Mouse (Mus musculus): ENCODE data around the gene Gnl2.
A peak's percentile ranks its signal among the peaks of the same experiment; 100 is the strongest.

Gnl2 gene

DNA sequence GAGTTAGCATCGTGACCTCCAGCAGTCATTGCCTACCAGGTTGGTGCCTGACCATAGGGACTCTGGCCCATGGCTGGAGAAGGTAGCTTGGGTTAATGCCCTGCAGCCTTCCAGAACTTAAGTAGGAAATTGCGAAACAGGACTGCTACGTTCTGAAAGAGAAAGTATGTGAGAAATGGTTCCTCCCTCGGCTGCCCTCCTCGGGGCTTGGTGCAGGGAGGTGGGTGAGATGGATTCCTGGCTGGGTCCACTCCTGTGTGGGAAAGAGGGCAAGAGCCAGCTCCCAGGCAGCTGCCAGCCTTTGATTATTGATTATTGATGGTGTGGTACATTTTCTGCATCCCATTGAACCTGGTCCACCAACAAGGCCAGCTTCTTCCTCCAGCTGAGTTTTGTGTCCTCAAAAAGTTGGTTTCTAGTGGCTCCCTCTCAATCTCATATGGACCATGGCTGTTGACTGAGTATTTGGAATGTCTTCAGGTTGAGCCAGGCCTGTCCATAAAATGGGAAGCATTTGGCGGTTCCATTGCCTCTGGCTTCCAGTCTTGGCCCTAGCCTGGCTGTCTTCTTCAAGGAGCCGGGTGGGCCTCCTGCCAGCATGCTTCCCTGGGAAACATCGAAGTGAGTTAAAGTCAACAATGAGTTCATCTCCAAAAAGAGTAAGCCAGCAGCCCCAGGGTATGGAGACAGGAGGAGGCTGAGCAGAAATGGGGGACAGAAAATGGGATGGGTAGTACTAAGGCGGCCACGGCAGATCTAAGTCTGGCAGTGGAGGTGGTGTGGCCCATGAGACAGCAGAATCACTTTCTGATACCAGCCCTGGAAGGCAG lies at the start of gene Gnl2:
TSS of gene Gnl2 (plus strand) at position 780 of the 830 bp plus-strand sequence.
- DNase-seq (ENCODE audit: low spot score in 2 of 2) = no peak

DNA sequence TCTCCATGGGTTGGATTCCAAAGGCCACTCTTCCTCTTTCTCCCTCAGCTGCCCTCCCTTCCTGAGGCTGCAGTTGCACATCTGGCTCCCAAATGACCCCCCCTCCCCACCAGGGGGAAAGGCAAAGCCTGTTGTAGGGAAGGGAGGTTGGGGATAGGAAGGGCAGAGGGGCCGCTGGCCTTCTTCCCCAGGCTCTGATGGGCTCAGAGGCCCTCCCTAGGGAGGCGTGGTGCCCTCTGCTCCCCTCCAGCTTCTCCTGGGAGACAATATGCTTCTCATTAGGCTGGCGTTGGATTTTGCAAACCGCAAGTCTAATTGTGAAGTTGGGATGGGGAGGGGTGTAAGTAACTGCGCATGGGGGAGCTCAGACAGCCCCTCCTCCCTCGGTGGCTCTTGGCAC lies 47.7 kb upstream of the Gnl2 start:
- no peak for DNase-seq (ENCODE audit: low spot score in 2 of 2)

DNA sequence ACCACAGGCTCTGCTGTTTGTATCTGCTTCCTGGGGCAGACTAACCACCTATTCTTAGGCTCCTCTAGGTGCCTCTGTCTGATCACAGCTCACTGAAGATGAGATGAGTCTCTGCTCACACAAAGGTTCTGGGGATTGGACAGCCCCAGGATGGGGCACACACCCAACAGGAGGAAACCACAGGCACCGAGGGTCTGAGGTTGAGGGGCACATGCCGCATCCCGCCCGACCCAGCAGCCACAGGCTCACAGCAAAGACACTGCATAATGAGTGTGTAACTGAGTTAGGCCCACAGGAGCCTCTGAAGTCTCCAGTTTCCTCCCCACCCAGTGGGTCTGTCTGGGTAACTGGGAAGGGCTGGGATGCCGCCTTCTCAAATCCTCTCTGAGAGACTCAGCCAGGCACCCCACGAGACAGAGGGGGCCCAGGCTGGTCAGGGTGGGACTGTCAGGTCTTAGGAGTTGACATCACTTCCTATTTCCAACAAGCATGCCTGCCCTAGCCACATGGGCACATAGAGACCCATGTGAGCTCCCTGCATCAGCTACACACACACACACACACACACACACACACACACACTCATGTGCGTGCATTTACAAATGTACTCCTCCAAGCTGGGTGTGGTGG lies 47.1 kb upstream of the Gnl2 start:
- no peak for DNase-seq (ENCODE audit: low spot score in 2 of 2)

DNA sequence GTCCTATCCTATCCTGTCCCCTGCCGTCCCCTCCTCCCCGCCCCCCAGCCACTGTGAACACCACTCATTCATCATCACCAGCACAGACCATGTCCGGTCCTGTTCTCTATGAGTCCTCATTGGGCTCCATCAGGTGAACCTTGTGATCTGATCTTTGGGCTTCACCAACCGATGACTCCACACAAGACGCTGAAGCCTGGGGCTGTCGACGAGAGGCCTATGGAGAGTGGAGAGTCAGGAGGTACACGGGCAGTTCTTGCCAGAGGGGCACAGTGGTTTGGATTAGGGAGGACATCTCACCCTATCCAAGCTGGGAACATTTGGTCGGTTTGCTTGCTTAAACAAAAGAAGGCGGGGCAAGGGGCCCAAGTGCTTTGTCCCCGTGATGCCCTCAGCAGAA lies 46.2 kb upstream of the Gnl2 start:
- DNase-seq (ENCODE audit: low spot score in 2 of 2) = no peak

DNA sequence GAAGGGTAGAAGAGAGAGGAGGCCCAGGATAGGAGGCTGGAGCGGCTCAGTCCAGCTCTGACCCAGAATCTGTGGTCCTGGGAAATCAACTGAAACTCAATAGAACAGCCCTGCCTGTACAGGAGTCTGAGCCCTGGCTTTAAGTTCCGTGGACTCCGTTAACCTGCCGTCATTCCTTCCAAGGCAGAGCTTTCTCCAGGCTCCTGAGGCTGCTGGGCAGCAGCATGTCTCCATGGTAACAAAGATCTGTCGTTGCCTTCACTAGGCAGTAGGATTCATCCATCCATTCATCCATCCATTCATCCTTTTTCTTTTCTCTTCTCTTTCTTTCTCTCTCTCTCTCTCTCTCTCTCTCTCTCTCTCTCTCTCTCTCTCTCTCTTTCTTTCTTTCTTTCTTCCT lies 45.7 kb upstream of the Gnl2 start:
- DNase-seq (ENCODE audit: low spot score in 2 of 2) = no peak

DNA sequence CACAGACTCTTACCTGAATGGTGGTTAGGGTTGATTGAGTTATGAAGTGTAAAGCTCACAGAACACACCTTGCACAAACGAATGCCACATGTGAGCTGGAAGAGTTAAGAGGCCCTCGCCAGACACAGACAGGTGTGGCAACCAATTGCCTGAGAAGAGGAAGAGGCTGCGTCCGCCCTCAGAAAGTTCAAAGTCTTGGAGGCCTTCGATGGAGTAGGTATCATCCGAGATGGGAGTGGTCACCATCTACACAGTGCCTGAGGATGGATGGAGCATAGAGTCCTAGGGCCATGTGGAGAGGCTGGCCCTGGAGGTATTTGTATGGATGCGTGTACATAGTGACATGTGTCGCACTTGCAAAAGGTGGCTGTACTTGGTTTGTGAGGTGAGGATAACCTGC lies 45.3 kb upstream of the Gnl2 start:
- DNase-seq (ENCODE audit: low spot score in 2 of 2) = no peak

DNA sequence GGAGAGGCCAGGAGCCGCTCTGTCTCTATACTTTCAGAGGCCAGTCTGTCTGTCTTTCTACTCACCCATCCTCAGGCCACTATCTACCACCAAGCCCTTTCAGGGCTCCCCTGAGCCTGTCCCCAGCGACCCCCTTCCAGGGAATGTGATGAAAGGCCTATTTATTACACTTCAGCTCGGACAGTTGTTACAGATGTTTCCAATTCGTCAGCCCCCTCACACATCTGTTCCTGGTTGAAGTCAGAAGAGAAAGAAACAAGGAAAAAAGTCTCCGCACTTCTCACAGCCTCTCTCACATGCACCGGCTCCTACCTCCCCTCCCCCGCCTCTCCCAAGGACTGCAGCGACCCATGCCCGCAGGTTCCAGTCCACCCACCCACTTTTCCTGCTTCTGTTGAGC lies 44.1 kb upstream of the Gnl2 start:
- no peak for DNase-seq (ENCODE audit: low spot score in 2 of 2)

DNA sequence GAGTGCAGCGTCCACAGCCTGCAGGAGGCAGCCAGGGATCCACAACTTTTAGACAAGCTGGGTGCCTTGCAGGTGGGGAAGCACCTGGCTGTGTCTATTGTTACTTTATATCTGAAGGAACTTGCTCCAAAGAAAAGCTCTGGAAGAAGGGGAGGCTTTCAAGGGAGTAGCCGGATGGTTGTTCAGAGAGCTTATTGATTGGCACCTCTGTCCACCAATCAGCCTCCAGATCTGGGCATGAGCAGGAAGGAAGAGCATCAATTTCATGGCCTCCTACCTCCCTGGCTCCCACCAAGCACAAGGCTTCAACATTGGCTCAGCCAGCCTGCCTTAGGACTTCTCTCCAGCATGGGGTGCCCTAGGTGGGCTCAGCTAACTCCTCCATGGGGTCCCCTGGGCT lies 43.1 kb upstream of the Gnl2 start:
- no peak for DNase-seq (ENCODE audit: low spot score in 2 of 2)

DNA sequence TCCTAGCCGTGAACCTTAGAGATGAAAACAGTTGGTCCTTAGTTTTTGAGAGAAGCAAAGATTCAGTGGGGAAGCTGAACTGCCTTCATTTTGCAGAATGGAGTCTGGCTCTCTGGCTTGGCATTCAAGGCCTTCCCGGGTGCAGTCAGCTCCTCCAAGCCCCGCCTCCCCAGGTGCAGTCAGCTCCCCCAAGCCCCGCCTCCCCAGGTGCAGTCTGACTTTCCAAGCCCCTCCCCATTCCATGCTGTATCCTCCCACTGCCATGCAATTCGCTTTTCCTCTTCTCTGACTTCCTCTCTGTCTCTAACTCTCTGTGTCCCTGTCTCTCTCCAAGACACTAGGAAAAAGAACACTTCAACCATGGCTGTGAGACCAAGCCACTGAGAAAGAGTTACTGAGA lies 38.2 kb upstream of the Gnl2 start:
- DNase-seq (ENCODE audit: low spot score in 2 of 2) = no peak

DNA sequence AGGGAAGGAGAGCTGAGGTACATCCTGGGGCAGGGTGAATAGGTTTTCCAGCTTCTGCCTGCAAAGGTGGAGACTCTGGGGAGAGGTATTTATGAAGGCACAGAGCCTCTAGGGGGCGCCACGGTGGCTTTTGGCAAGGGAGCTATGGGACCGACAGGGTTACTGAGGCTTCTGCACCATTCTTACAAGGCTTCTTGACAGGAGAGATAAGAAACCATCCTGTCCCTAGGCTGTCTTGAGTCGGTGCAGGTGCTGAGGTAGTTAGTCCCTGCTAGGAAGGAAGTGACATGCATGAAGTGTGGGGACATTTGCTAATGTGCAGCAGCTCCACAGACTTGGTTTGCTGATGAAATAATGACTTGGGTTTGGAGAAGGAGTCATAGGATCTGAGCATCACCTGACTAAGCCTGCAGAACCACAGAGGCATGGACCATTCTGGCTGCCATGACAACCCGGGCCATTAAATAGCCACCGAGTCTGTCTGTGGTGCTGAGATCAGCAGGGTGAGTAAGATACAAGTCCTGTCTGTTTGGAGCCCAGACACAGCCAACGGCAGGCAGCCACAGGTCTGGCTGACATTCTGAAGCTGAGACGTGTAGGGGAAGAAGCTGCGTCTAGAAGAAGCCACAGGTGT lies 32.4 kb upstream of the Gnl2 start:
- DNase-seq (ENCODE audit: low spot score in 2 of 2) = no peak

DNA sequence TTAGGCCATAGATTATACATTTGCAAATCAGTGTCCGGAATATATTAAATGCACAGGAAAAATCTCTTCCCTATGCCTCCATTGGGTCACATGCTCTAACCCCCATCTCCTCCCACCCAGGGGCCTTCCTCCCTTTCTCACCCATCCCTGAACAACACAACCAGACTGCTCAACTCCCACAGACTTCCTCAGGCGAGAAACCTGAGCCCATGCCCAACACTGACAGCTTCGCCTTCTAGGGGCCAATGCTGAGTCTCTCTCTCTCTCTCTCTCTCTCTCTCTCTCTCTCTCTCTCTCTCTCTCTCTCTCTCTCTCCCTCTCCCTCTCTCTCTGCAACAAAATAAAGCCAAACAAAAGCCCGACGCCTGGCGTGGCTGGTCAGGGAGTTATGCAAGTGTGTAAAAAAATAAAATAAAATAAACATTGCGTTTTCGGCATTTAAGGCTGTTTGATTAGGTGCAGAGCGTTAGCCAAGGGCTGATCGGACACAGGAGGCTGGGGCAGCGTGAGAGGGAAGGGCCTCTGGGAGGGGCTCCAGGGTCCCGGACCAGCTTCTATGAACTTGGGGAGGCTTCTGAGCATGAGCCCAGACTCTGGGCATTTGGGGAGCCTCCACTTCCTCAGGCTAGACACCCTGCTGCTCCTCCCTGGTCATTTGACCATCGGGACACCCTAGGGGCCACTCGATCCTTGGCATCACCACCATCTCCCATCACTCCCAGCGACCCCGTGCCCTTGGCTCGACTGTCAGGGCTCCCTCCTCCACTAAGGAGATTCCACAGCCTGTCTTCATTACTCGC lies 31.3 kb upstream of the Gnl2 start:
- DNase-seq (ENCODE audit: low spot score in 2 of 2) = peak; percentile 31 to 36

DNA sequence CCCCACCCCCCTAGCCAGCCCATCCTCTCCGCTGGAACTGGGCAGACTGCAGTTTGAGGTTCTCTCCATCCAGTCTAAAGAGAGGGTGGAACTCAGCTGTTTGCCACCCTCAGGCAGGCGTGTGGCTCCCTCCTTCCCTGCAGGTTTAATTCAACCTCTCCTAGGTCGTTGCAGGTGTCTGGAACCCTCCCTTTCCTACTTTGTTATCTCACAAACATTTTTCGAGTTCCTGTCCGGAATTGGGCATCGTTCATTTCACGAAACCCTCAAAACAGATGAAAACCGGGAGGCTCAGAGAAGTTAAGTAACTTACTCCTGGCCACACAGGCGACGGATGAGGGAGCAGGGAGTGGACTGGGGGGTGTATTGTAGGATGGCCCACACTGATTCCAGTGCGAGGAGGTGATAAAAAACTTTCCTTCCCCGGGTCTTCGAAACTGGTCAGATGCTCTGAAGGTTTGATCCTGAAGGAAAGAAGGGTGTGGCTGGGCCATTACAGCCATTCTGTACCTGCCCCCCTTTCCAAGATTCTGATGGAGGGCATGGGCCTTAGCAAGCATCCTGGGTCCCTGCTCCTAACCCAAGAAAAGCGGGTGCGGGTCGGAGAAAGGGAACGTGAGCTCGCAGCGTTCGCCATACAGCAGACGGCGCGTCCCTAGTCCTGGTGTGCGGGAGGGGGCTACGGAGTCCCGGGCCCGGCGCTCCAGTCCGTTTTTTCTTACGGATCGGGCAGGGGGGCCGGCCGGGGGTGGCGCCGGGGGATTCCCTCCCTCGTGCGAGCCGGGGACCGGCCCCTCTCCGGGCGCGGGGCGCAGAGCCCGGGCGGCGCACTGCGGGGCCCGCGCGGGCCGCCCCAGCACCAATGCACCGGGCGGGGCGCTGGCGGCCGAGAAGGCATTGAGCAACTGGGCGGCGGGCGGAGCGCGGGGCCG lies 30.4 kb upstream of the Gnl2 start, which contains the start of gene Rspo1:
TSS of gene Rspo1 (plus strand) at position 760 of the 932 bp plus-strand sequence.
- no peak for DNase-seq (ENCODE audit: low spot score in 2 of 2)

DNA sequence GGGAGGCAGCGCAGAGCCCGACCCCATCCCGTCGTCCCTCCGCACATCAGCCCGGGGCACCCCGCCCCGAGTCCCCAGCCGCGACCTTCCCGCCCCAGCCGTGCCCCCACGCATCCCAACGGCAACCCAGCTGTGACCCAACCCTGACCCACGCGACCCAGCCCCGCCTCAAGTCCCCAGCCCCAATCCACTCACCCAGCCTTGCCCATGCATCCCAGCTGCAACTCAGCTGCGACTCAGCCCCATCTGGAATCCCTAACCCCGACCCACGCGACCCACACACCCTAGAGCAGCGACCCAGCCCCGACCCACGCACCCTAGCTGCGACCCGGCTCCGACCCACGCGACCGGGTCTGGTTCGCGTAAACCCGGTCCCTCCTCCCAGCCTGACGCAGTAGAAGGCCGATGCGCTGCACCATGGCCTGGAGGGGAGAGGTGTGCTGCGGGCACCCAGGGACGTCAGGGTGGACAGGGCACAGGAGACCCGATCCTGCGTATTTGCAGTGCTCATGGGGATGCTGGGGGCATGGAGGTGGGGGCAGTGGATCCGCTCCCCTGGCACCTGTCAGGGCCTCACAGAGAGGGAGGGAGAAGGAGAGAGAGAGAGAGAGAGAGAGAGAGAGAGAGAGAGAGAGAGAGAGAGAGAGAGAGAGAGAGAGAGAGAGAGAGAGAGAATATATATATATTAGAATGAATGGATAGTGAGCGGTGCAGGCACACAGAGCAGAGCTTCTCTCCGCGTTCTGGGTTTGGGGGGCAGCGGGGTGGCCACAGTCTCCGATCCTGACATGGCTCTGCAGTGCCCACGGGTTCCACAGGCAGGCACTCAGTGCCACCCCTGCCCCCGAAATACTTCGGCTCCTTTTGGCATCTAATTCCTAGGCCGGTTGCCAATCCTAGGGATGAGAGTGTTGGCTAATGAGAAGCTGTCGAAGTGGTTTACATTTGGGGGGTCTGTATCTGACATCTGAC lies 29.4 kb upstream of the Gnl2 start:
- DNase-seq (ENCODE audit: low spot score in 2 of 2) = no peak

DNA sequence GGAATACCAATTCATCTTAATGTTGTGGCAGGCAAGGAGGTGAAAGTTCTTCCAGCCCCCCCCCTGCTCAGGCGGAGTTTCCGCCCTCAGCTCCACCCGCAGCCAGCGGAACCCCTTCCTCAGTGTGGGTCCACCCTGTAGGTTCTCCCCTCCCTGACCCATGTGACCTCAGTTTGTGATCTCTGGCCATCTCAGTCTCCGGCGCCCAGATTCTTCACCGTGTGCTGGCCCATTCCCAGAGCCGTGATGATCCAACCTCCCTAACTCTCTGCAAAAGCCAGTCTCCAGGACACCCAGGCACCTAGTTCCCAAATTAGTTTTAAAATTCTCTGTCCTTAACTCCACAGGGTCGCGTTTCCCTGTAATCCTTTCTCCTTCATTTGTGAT lies 28.7 kb upstream of the Gnl2 start:
- no peak for DNase-seq (ENCODE audit: low spot score in 2 of 2)

DNA sequence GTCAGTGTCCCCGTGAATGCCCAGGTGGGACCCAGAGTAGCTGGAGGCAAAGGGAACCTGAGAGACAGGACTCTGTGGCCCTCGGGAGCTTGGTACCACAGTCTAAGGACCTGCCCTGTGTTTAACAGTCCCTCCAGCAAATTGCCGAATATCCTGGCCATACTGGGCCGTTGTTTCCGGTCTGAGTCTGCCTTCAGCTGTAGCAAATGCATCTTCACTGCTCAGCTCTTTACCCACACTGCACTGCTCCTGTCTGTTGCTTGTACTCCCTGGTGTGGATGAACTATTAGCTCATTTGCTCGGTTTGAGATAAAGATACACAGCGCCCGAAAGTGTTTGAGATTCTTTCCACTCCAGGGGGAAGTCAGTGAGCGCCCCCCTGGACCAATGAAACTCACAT lies 28.0 kb upstream of the Gnl2 start:
- DNase-seq (ENCODE audit: low spot score in 2 of 2) = no peak

DNA sequence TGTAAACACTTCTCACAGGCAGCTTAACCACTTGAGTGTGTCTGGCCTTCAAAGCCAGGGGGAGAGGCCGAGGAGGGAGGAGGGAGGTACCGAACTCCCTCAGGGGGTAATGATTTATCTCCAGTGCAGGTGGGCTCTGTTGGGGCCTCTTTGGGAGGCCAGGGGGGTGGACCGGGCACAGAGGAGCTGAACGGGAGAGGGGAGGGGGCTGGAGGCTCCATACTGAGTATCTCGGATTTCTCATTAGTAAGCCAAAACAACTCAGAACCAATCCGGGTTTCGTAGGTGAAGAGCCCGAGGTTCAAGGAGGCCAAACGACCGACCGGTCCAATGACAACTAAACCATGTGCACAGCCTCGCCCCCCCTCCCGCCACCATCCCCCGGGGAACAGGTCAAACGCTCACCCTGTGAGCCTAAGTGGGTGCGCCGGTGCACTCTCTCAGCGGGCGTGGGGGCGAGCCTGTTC lies 26.6 kb upstream of the Gnl2 start:
- no peak for DNase-seq (ENCODE audit: low spot score in 2 of 2)

DNA sequence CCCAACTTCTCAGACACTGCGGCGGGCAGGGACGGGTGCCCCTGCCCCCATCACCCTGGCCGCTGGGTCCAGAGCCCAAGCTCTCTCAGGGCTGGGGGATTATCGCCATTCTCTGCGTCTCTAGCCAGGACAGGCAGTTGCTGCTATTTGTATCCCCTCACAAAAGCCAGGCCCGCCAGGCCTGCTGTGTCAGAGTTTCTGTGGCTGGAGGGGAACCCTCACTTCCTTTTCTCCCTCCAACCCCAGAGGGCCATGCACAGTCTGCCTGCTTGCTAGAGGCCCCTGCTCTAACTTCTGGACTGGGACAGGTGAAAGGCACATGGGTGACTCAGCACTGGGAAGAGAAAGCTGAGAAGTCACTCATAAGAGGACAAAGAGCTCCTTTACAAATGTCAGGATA lies 26.1 kb upstream of the Gnl2 start:
- DNase-seq (ENCODE audit: low spot score in 2 of 2) = no peak

DNA sequence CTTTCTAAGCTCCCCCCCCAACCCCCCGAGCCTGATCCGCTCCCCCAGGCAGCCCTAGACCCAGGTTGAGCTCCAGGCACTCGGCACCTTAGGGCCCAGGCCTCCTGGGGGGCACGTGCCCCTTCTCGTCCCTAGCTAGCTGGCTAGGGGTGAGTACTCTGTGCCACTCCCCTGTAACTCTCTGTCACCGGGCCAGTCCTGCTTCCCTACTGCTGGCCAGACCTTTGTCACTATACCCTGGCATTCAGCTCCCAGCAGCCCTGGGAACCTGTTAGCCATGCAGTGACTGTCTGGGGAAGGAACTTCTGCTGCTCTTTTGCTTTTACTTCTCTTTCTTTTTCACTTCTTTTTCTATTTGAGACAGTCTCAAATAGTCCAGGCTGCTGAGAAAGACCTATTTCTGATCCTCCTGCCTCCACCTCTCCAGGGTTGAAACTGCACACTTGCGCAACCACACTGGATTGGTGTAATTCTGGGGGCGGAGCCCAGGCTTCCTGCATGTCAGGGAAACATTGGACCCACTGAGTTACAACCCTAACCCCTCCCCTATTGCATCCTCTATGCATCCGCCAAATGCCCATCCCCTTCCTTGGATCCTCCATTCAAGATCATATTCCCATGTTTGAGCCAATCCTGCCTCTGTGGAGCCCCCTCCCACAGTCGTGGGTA lies 18.8 kb upstream of the Gnl2 start:
- DNase-seq (ENCODE audit: low spot score in 2 of 2) = no peak

DNA sequence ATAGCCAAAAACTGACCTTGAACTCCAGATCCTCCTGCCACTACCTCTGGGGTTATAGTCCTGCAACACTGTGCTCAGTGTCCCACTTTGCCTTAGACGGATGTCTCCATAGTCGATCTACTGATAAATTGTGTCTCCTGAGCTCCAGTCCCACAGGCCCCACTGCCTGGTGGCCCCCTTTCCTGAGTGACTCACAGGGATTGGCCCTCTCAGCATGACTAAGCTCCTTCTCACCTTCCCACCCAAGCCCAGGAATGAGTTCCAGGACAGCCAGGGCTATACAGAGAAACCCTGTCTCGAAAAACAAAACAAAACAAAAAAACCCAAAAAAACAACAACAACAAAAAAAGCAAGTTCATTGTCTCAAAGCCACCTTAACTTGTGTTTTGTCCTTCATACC lies 16.8 kb upstream of the Gnl2 start:
- DNase-seq (ENCODE audit: low spot score in 2 of 2) = no peak
